28 mouse cellular contexts compared by ENCODE assay signal in the genomic region with DNA sequence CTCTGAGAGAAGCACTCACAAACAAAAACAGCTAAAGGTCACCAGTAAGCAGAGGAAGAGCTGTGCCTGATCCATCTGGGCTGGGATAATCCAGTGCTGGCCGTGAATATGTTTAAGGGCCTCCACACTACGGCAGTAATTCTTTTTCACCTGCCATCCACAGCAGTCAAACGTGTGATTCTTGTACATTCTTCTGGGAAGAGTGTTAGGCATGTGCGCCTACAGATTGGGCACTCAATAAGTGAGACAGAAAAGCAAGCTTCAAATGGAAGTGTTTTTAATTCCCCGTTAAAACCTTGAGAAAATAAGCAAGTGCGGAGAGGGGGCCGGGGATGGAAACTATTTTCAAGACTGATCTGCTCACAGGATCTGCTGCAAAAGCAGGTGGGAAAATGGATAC. TPM values are rescaled to one million over a fixed set of nuclear protein-coding genes. Genes with fewer than 3 reads are reported as not detected.
A peak's percentile ranks its signal among the peaks of the same experiment; 100 is the strongest.
DNase-seq lines count a peak whose midpoint lies in the region; ATAC-seq and TF ChIP-seq lines count a peak whose summit lies in the region.
"Had no signal": no experiment of that assay in that cellular context is flagged by ENCODE, and none has a peak within 500 bp of the region (broad histone marks: within the 10 kb centered on the region; RNA-seq: fewer than 3 reads in every experiment).

No protein-coding gene starts in this region.

- ATAC-seq in frontal cortex, adult (ENCODE audit: low TSS enrichment), result peak; percentile 48
- no peak for ATAC-seq in midbrain, embryonic 13.5 days
- ATAC-seq in kidney, embryonic 14.5 days (ENCODE audit: low FRiP score, low TSS enrichment), result no peak
- ATAC-seq: forebrain, embryonic 15.5 days; hindbrain, embryonic 16.5 days had no signal

- H3K27ac ChIP-seq in midbrain, embryonic 10.5 days (replicated peaks), result 0 out of 2 replicates have a peak overlapping the region, but pooled peaks have one; percentile 9
- no peak overlapping the region for H3K27ac ChIP-seq in midbrain, embryonic 13.5 days
- 0 out of 2 replicates have a peak overlapping the region, but pooled peaks have one; percentile 20 for H3K27ac ChIP-seq in embryonic facial prominence, embryonic 10.5 days (replicated peaks)
- H3K27ac ChIP-seq in olfactory bulb, adult 2 months (ENCODE audit: insufficient read depth, low read depth, low read length), result peak overlapping the region; percentile 90
- H3K27ac ChIP-seq in kidney, embryonic 14.5 days (ENCODE audit: low read depth, low read length), result no peak overlapping the region
- H3K27ac ChIP-seq: embryonic facial prominence, embryonic 13.5 days; forebrain, embryonic 12.5 days; forebrain, embryonic 15.5 days; gastrocnemius, adult 2 months; heart, embryonic 15.5 days; hindbrain, embryonic 10.5 days; hindbrain, embryonic 13.5 days had no signal

- no peak overlapping the region for H3K4me2 ChIP-seq in midbrain, embryonic 13.5 days (replicated peaks)
- no peak overlapping the region for H3K4me2 ChIP-seq in kidney, embryonic 14.5 days (replicated peaks; ENCODE audit: low read depth, low read length)
- H3K4me2 ChIP-seq: embryonic facial prominence, embryonic 13.5 days; forebrain, embryonic 12.5 days; forebrain, embryonic 15.5 days; heart, embryonic 12.5 days; heart, embryonic 15.5 days; hindbrain, embryonic 13.5 days had no signal

- TF ChIP-seq CTCF in olfactory bulb, adult 2 months (IDR thresholded peaks at IDR 0.05; ENCODE audit: insufficient read depth, low read depth, low read length), result no peak

- no peaks in the 10 kb centered on the region for H3K9me3 ChIP-seq in midbrain, embryonic 10.5 days (replicated peaks)
- no peaks in the 10 kb centered on the region for H3K9me3 ChIP-seq in midbrain, embryonic 13.5 days
- H3K9me3 ChIP-seq in embryonic facial prominence, embryonic 10.5 days, result no peaks in the 10 kb centered on the region
- no peaks in the 10 kb centered on the region for H3K9me3 ChIP-seq in kidney, embryonic 14.5 days (ENCODE audit: control insufficient read depth, low read length)
- H3K9me3 ChIP-seq: embryonic facial prominence, embryonic 13.5 days; forebrain, embryonic 12.5 days; forebrain, embryonic 15.5 days; heart, embryonic 12.5 days; heart, embryonic 15.5 days; hindbrain, embryonic 10.5 days; hindbrain, embryonic 13.5 days had no signal

- no peak for TF ChIP-seq POLR2A in olfactory bulb, adult 2 months (IDR thresholded peaks at IDR 0.05; ENCODE audit: insufficient read depth, low read depth, low read length)

- WGBS in midbrain, embryonic 10.5 days, result 64% methylated on average over 7 of the region's 7 CpGs
- 60% methylated on average over 7 of the region's 7 CpGs for WGBS in midbrain, embryonic 13.5 days
- WGBS in embryonic facial prominence, embryonic 10.5 days, result 62% methylated on average over 7 of the region's 7 CpGs
- WGBS in olfactory bulb, adult 2 months, result 51% methylated on average over 7 of the region's 7 CpGs
- 60% methylated on average over 7 of the region's 7 CpGs for WGBS in kidney, embryonic 14.5 days

- H3K9ac ChIP-seq in midbrain, embryonic 13.5 days (replicated peaks), result no peak overlapping the region
- H3K9ac ChIP-seq in kidney, embryonic 14.5 days (ENCODE audit: low read depth, low read length), result no peak overlapping the region
- H3K9ac ChIP-seq: embryonic facial prominence, embryonic 13.5 days; forebrain, embryonic 12.5 days; forebrain, embryonic 15.5 days; heart, embryonic 12.5 days; heart, embryonic 15.5 days; hindbrain, embryonic 13.5 days had no signal

- peaks cover 47% of the 10 kb centered on the region for H3K4me1 ChIP-seq in midbrain, embryonic 10.5 days
- peaks cover 23% of the 10 kb centered on the region for H3K4me1 ChIP-seq in midbrain, embryonic 13.5 days (replicated peaks)
- peaks cover 69% of the 10 kb centered on the region for H3K4me1 ChIP-seq in embryonic facial prominence, embryonic 10.5 days
- H3K4me1 ChIP-seq in olfactory bulb, adult 2 months (ENCODE audit: control insufficient read depth, insufficient read depth, low read length), result peaks cover 26% of the 10 kb centered on the region
- H3K4me1 ChIP-seq in kidney, embryonic 14.5 days (ENCODE audit: control insufficient read depth, insufficient read depth, low read length), result peaks cover 19% of the 10 kb centered on the region

- H3K4me3 ChIP-seq in midbrain, embryonic 10.5 days, result no peak overlapping the region
- no peak overlapping the region for H3K4me3 ChIP-seq in midbrain, embryonic 13.5 days (replicated peaks)
- no peak overlapping the region for H3K4me3 ChIP-seq in embryonic facial prominence, embryonic 10.5 days
- no peak overlapping the region for H3K4me3 ChIP-seq in olfactory bulb, adult 2 months (ENCODE audit: insufficient read depth, low read depth, low read length)
- H3K4me3 ChIP-seq in kidney, embryonic 14.5 days (ENCODE audit: low read length), result no peak overlapping the region
- H3K4me3 ChIP-seq: embryonic facial prominence, embryonic 13.5 days; erythroblast, embryonic 14.5 days; forebrain, embryonic 12.5 days; forebrain, embryonic 15.5 days; gastrocnemius, adult 2 months; heart, embryonic 12.5 days; heart, embryonic 15.5 days; hindbrain, embryonic 10.5 days; hindbrain, embryonic 13.5 days had no signal

- no peaks in the 10 kb centered on the region for H3K36me3 ChIP-seq in midbrain, embryonic 10.5 days
- H3K36me3 ChIP-seq in midbrain, embryonic 13.5 days, result no peaks in the 10 kb centered on the region
- no peaks in the 10 kb centered on the region for H3K36me3 ChIP-seq in embryonic facial prominence, embryonic 10.5 days (replicated peaks)
- H3K36me3 ChIP-seq in kidney, embryonic 14.5 days (ENCODE audit: control insufficient read depth, insufficient read depth, low read length), result no peaks in the 10 kb centered on the region
- H3K36me3 ChIP-seq: embryonic facial prominence, embryonic 13.5 days; forebrain, embryonic 12.5 days; forebrain, embryonic 15.5 days; heart, embryonic 12.5 days; heart, embryonic 15.5 days; hindbrain, embryonic 10.5 days; hindbrain, embryonic 13.5 days had no signal

- H3K27me3 ChIP-seq in midbrain, embryonic 10.5 days (ENCODE audit: low read depth, poor library complexity, severe bottlenecking), result peaks cover 61% of the 10 kb centered on the region
- H3K27me3 ChIP-seq in midbrain, embryonic 13.5 days, result peaks cover 39% of the 10 kb centered on the region
- peaks cover 27% of the 10 kb centered on the region for H3K27me3 ChIP-seq in embryonic facial prominence, embryonic 10.5 days (replicated peaks; ENCODE audit: low read depth, poor library complexity, severe bottlenecking)
- H3K27me3 ChIP-seq in kidney, embryonic 14.5 days (ENCODE audit: control insufficient read depth, insufficient read depth, low read length), result no peaks in the 10 kb centered on the region
- H3K27me3 ChIP-seq: forebrain, embryonic 15.5 days had no signal

- DNase-seq in frontal cortex, adult 2 months (ENCODE audit: extremely low spot score in 1 of 2, low spot score in 1 of 2), result no peak
- no peak for DNase-seq in midbrain, embryonic 10.5 days (ENCODE audit: low spot score)
- no peak for DNase-seq in embryonic facial prominence, embryonic 10.5 days (ENCODE audit: low spot score)
- no peak for DNase-seq in right cerebral cortex, postnatal 25 days
- DNase-seq: adrenal gland, postnatal 10 days; adrenal gland, postnatal 36 days; cerebellum, adult 11-12 months; cerebellum, adult 8-10 months; cerebellum, postnatal 10 days; cerebellum, postnatal 36 days; gastrocnemius, adult 2 months; gastrocnemius, postnatal 14 days; heart, adult 11 months; heart, postnatal 10 days; heart, postnatal 36 days had no signal

RNA-seq across cellular contexts. Expression of a gene that starts 48.7 kb away (rescaled TPM):
- 20.2 and 21.1 TPM in 2 replicates for polyA plus RNA-seq in frontal cortex, adult 2 months (2012; rRNA removed)
- 10.8 and 13.1 TPM in 2 replicates for polyA plus RNA-seq in midbrain, embryonic 10.5 days (2016; fragmentation: Nextera tagmentation; extraction: Ambion mirVana)
- 8.8 and 9.8 TPM in 2 replicates for polyA plus RNA-seq in midbrain, embryonic 13.5 days (2015; fragmentation: Nextera tagmentation; extraction: Ambion mirVana)
- 14.2 and 16.5 TPM in 2 replicates for polyA plus RNA-seq in embryonic facial prominence, embryonic 10.5 days (2016; fragmentation: Nextera tagmentation; extraction: Ambion mirVana)
- polyA plus RNA-seq in olfactory bulb, adult 2 months (2012; ENCODE audit: insufficient read depth, insufficient read length, low replicate concordance, missing spikeins), result not detected in 2 replicates
- polyA plus RNA-seq in kidney, embryonic 14.5 days (2014; fragmentation: Nextera tagmentation; extraction: Ambion mirVana), result 19.5 TPM in 2 replicates
- polyA plus RNA-seq: erythroblast, embryonic 14.5 days had no signal

RNA-seq across cellular contexts. Expression of a gene that starts 48.7 kb away (rescaled TPM):
- polyA plus RNA-seq in frontal cortex, adult 2 months (2012; rRNA removed), result 1.5 and 1.6 TPM in 2 replicates
- polyA plus RNA-seq in midbrain, embryonic 10.5 days (2016; fragmentation: Nextera tagmentation; extraction: Ambion mirVana), result 3.2 and 3.4 TPM in 2 replicates
- polyA plus RNA-seq in midbrain, embryonic 13.5 days (2015; fragmentation: Nextera tagmentation; extraction: Ambion mirVana), result 3.2 and 3.6 TPM in 2 replicates
- 3.1 and 4.5 TPM in 2 replicates for polyA plus RNA-seq in embryonic facial prominence, embryonic 10.5 days (2016; fragmentation: Nextera tagmentation; extraction: Ambion mirVana)
- polyA plus RNA-seq in olfactory bulb, adult 2 months (2012; ENCODE audit: insufficient read depth, insufficient read length, low replicate concordance, missing spikeins), result not detected in 2 replicates
- polyA plus RNA-seq in kidney, embryonic 14.5 days (2014; fragmentation: Nextera tagmentation; extraction: Ambion mirVana), result 4.9 and 7.5 TPM in 2 replicates
- polyA plus RNA-seq: erythroblast, embryonic 14.5 days had no signal

Comparison
In these comparisons a context has a peak if more than half of its experiments do, and no peak if none do; other contexts are left out.
1. H3K27ac ChIP-seq: peak in midbrain, embryonic 10.5 days (single experiment), embryonic facial prominence, embryonic 10.5 days (single experiment) and olfactory bulb, adult 2 months (single experiment); none in midbrain, embryonic 13.5 days (single experiment) and kidney, embryonic 14.5 days (single experiment).